Mouse (Mus musculus): Measurements from ENCODE around the gene D10Wsu102e. TPM values are rescaled to one million over a fixed set of nuclear protein-coding genes. Genes with fewer than 3 reads are reported as not detected.

Gene D10Wsu102e
- polyA plus RNA-seq (2012; rRNA removed; ENCODE audit: low replicate concordance): 0.07 TPM in 2 replicates

GRCm38 (mm10) chr10:83359956-83360355 is at the start of gene D10Wsu102e:
D10Wsu102e (plus strand) TSS chr10:83360221.

GRCm38 (mm10) chr10:83337159-83337951 is 22.7 kb upstream of the D10Wsu102e start, which contains the start of gene Slc41a2:
Slc41a2 (minus strand) TSS chr10:83337882.

GRCm38 (mm10) chr10:83533910-83534283 is 173.9 kb downstream of the D10Wsu102e start, which contains the start of gene Aldh1l2:
Aldh1l2 (minus strand) TSS chr10:83534140.

Other genes with a start within 250 kb of the D10Wsu102e start
- gene Slc41a2, start 22.3 kb upstream of the D10Wsu102e start, polyA plus RNA-seq (2012; rRNA removed; ENCODE audit: low replicate concordance): 5.9 and 6.8 TPM in 2 replicates
- gene Aldh1l2, start 173.9 kb downstream of the D10Wsu102e start, polyA plus RNA-seq (2012; rRNA removed; ENCODE audit: low replicate concordance): 0.02 and 0.50 TPM in 2 replicates
- gene Washc4, start 183.5 kb downstream of the D10Wsu102e start, polyA plus RNA-seq (2012; rRNA removed; ENCODE audit: low replicate concordance): 0.30 and 0.32 TPM in 2 replicates